Mouse (Mus musculus) hindbrain, embryonic 10.5 days (tissue): ENCODE data around the gene 4921524J17Rik. TPM values are rescaled to one million over a fixed set of nuclear protein-coding genes. Genes with fewer than 3 reads are reported as not detected.

Experiments
- DNase-seq: peaks from one replicate; pipeline ENCODE4 v3.0.0-alpha.2; 2017; ENCODE audit warnings: low spot score
- H3K27ac ChIP-seq: fragments of 300-500 bp; sonication (generic); 2 replicates; pipeline ENCODE4 v1.5.1; 2016; ENCODE audit warnings: mild to moderate bottlenecking, moderate library complexity
- H3K27me3 ChIP-seq: fragments of 300-500 bp; sonication (generic); 2 replicates; pipeline ENCODE4 v1.6.1; 2016; ENCODE audit warnings: mild to moderate bottlenecking; ENCODE audit not compliant: poor library complexity, insufficient read depth, severe bottlenecking
- H3K36me3 ChIP-seq: fragments of 300-500 bp; sonication (generic); 2 replicates; pipeline ENCODE4 v1.6.1; 2016; ENCODE audit warnings: mild to moderate bottlenecking, moderate library complexity
- H3K4me1 ChIP-seq: fragments of 300-500 bp; sonication (generic); replicated peaks from 2 replicates; pipeline ENCODE4 v1.6.1; 2016; ENCODE audit warnings: mild to moderate bottlenecking
- H3K4me3 ChIP-seq: fragments of 300-500 bp; sonication (generic); 2 replicates; pipeline ENCODE4 v1.5.1; 2016; ENCODE audit warnings: mild to moderate bottlenecking, moderate library complexity
- H3K9me3 ChIP-seq: fragments of 300-500 bp; sonication (generic); 2 replicates; pipeline ENCODE4 v1.6.1; 2016; ENCODE audit warnings: mild to moderate bottlenecking, moderate library complexity
- WGBS: fragments of 180-500 bp; shearing (Covaris S2); methylation state at CpG from one replicate; pipeline ENCODE4 v1.1.7; 2016; 5-methylcytosine and 5-hydroxymethylcytosine counted together
- polyA plus RNA-seq: library from polyadenylated mRNA; unstranded; fragments of >200 nt; fragmentation: Nextera tagmentation; extraction: Ambion mirVana; gene quantifications from 2 replicates; pipeline ENCODE4 v1.2.1, GENCODE M21; 2016

Gene 4921524J17Rik
- polyA plus RNA-seq, 1 experiment from 2014 or later = 42.9 TPM

GRCm38 (mm10) chr8:85372465-85372839 is 60.2 kb downstream of the 4921524J17Rik start:
- DNase-seq = no peak
- no peaks in the 10 kb centered on the region for H3K36me3 ChIP-seq
- WGBS = 90% methylated on average over 1 of the region's 1 CpGs
- no peaks in the 10 kb centered on the region for H3K4me1 ChIP-seq
- H3K27me3 ChIP-seq = no peaks in the 10 kb centered on the region
- no peak overlapping the region for H3K4me3 ChIP-seq
- H3K9me3 ChIP-seq = no peaks in the 10 kb centered on the region
- H3K27ac ChIP-seq = no peak overlapping the region

GRCm38 (mm10) chr8:85371736-85372464 is 60.7 kb downstream of the 4921524J17Rik start:
- H3K4me3 ChIP-seq = no peak overlapping the region
- no peaks in the 10 kb centered on the region for H3K36me3 ChIP-seq
- H3K27me3 ChIP-seq = no peaks in the 10 kb centered on the region
- H3K27ac ChIP-seq = no peak overlapping the region
- WGBS = 78% methylated on average over 5 of the region's 5 CpGs
- no peak for DNase-seq
- no peaks in the 10 kb centered on the region for H3K4me1 ChIP-seq
- no peaks in the 10 kb centered on the region for H3K9me3 ChIP-seq

GRCm38 (mm10) chr8:85365176-85365575 is 67.5 kb downstream of the 4921524J17Rik start:
- H3K4me1 ChIP-seq = peaks cover 11% of the 10 kb centered on the region
- H3K36me3 ChIP-seq = no peaks in the 10 kb centered on the region
- H3K27ac ChIP-seq = peak overlapping the region; percentile 77
- H3K27me3 ChIP-seq = no peaks in the 10 kb centered on the region
- WGBS = 51% methylated on average over 6 of the region's 6 CpGs
- DNase-seq = peak; percentile 23
- no peak overlapping the region for H3K4me3 ChIP-seq
- no peaks in the 10 kb centered on the region for H3K9me3 ChIP-seq

GRCm38 (mm10) chr8:85364628-85365027 is 68.0 kb downstream of the 4921524J17Rik start:
- Histone ChIP-seq H3K4me3 (no peak overlapping the region), H3K27me3 (no peaks in the 10 kb centered on the region), H3K4me1 (peaks cover 11% of the 10 kb centered on the region), H3K36me3 (no peaks in the 10 kb centered on the region), H3K27ac (peak overlapping the region; percentile 77), H3K9me3 (no peaks in the 10 kb centered on the region)
- 86% methylated on average over 11 of the region's 11 CpGs for WGBS
- no peak for DNase-seq

- WGBS = 84% methylated on average over 6 of the region's 6 CpGs
- Histone ChIP-seq H3K27me3 (no peaks in the 10 kb centered on the region), H3K36me3 (no peaks in the 10 kb centered on the region), H3K4me1 (peaks cover 11% of the 10 kb centered on the region), H3K9me3 (no peaks in the 10 kb centered on the region), H3K27ac (no peak overlapping the region), H3K4me3 (no peak overlapping the region)
- DNase-seq = no peak
Observed at GRCm38 (mm10) chr8:85363406-85363805, 69.2 kb downstream of the 4921524J17Rik start.

GRCm38 (mm10) chr8:85362211-85362610 is 70.4 kb downstream of the 4921524J17Rik start:
- peaks cover 11% of the 10 kb centered on the region for H3K4me1 ChIP-seq
- no peak overlapping the region for H3K27ac ChIP-seq
- H3K27me3 ChIP-seq = no peaks in the 10 kb centered on the region
- no peaks in the 10 kb centered on the region for H3K36me3 ChIP-seq
- WGBS = 79% methylated on average over 4 of the region's 4 CpGs
- no peaks in the 10 kb centered on the region for H3K9me3 ChIP-seq
- no peak for DNase-seq
- H3K4me3 ChIP-seq = no peak overlapping the region

Other genes with a start within 250 kb of the 4921524J17Rik start
- not detected in 2 replicates for gene Olfr371, start 206.8 kb downstream of the 4921524J17Rik start, polyA plus RNA-seq
- 127 and 145 TPM in 2 replicates for gene Orc6, start 133.2 kb downstream of the 4921524J17Rik start, polyA plus RNA-seq
- 147 and 153 TPM in 2 replicates for gene Vps35, start 133.0 kb downstream of the 4921524J17Rik start, polyA plus RNA-seq
- gene Mylk3, start 46.5 kb downstream of the 4921524J17Rik start, polyA plus RNA-seq = 1.2 and 1.3 TPM in 2 replicates
- 32.2 and 35.3 TPM in 2 replicates for gene Gpt2, start 59.7 kb upstream of the 4921524J17Rik start, polyA plus RNA-seq
- gene Dnaja2, start 122.5 kb upstream of the 4921524J17Rik start, polyA plus RNA-seq = 173 and 194 TPM in 2 replicates